Mouse (Mus musculus): ENCODE data around the gene Gm4187.
"Not testable (repeated sequence)": the region's sequence is repeated elsewhere in the genome, so short reads cannot be mapped to it uniquely, and the experiment has no call there.

Gene Gm4187

GRCm38 (mm10) chr7:22329617-22330016 lies at the start of gene Gm4187:
Gene Gm4187 (minus strand): TSS chr7:22329717.
- DNase-seq (ENCODE audit: low spot score in 2 of 2): not testable (repeated sequence)

GRCm38 (mm10) chr7:22370939-22371338 lies 41.4 kb upstream of the Gm4187 start, which contains the start of gene Gm8660:
Gene Gm8660 (minus strand): TSS chr7:22371039.
- not testable (repeated sequence) for DNase-seq (ENCODE audit: low spot score in 2 of 2)

Data from spleen, postnatal 4 days (tissue).